Mouse (Mus musculus) fibroblast of lung, adult 2 months (primary cell): ENCODE data around the gene Ttc28.

Source experiments
- DNase-seq: peaks from one replicate; pipeline ENCODE4 v3.0.0-alpha.2; 2011; ENCODE audit warnings: low read depth

Gene Ttc28

GRCm38 (mm10) chr5:111054380-111054779, 174.8 kb downstream of the Ttc28 start:
- DNase-seq = no peak

- DNase-seq = no peak
Measured at GRCm38 (mm10) chr5:111054848-111055428, 175.3 kb downstream of the Ttc28 start.

- DNase-seq = no peak
Measured at GRCm38 (mm10) chr5:111055507-111055906, 175.9 kb downstream of the Ttc28 start.

- no peak for DNase-seq
Measured at GRCm38 (mm10) chr5:111057084-111057483, 177.5 kb downstream of the Ttc28 start.

GRCm38 (mm10) chr5:111058401-111059139, 179.0 kb downstream of the Ttc28 start:
- DNase-seq = no peak

- DNase-seq = peak; percentile 83
Measured at GRCm38 (mm10) chr5:111059140-111059921, 179.7 kb downstream of the Ttc28 start.

- DNase-seq = peak; percentile 32
Measured at GRCm38 (mm10) chr5:111060246-111060745, 180.7 kb downstream of the Ttc28 start.

- no peak for DNase-seq
Measured at GRCm38 (mm10) chr5:111063155-111063554, 183.6 kb downstream of the Ttc28 start.

- no peak for DNase-seq
Measured at GRCm38 (mm10) chr5:111063991-111064390, 184.4 kb downstream of the Ttc28 start.

GRCm38 (mm10) chr5:111065770-111066169, 186.2 kb downstream of the Ttc28 start:
- no peak for DNase-seq

- DNase-seq = no peak
Measured at GRCm38 (mm10) chr5:111069503-111069902, 189.9 kb downstream of the Ttc28 start.

- DNase-seq = no peak
Measured at GRCm38 (mm10) chr5:111069931-111070330, 190.3 kb downstream of the Ttc28 start.

- no peak for DNase-seq
Measured at GRCm38 (mm10) chr5:111070361-111070760, 190.8 kb downstream of the Ttc28 start.

- DNase-seq = no peak
Measured at GRCm38 (mm10) chr5:111073316-111073736, 193.7 kb downstream of the Ttc28 start.

- DNase-seq = no peak
Measured at GRCm38 (mm10) chr5:111074050-111074449, 194.4 kb downstream of the Ttc28 start.

- no peak for DNase-seq
Measured at GRCm38 (mm10) chr5:111075841-111076240, 196.2 kb downstream of the Ttc28 start.

GRCm38 (mm10) chr5:111077261-111077660, 197.7 kb downstream of the Ttc28 start:
- DNase-seq = no peak

GRCm38 (mm10) chr5:111080601-111081000, 201.0 kb downstream of the Ttc28 start:
- DNase-seq = no peak

- DNase-seq = no peak
Measured at GRCm38 (mm10) chr5:111085849-111086248, 206.2 kb downstream of the Ttc28 start.

GRCm38 (mm10) chr5:111096750-111097149, 217.1 kb downstream of the Ttc28 start:
- no peak for DNase-seq

- DNase-seq = no peak
Measured at GRCm38 (mm10) chr5:111097233-111098160, 217.9 kb downstream of the Ttc28 start.
